Mouse (Mus musculus) embryonic fibroblast, embryonic 13.5 days (primary cell): ENCODE data around the gene Suclg2.

Source experiments
- CTCF ChIP-seq: IDR thresholded peaks from 2 replicates; pipeline ENCODE4 v1.5.1; 2011; ENCODE audit warnings: mild to moderate bottlenecking, control low read depth, low read length, moderate library complexity, borderline replicate concordance; ENCODE audit not compliant: insufficient read depth
- POLR2A ChIP-seq: IDR thresholded peaks from 2 replicates; pipeline ENCODE4 v1.6.1; 2011; ENCODE audit warnings: low read depth, mild to moderate bottlenecking, control low read depth, low read length, moderate library complexity

GRCm38 (mm10) chr6:95594239-95594638 lies 124.4 kb downstream of the Suclg2 start:
- no peak for TF ChIP-seq CTCF
- no peak for TF ChIP-seq POLR2A
